32 mouse cellular contexts compared by ENCODE assay signal in genomic region chr8:77987237-77987636, GRCm38 (mm10).
DNase-seq lines count a peak whose midpoint lies in the region; ATAC-seq and TF ChIP-seq lines count a peak whose summit lies in the region.
"Had no signal": no experiment of that assay in that cellular context is flagged by ENCODE, and none has a peak within 500 bp of the region (broad histone marks: within the 10 kb centered on the region; RNA-seq: fewer than 3 reads in every experiment).

No protein-coding gene starts in this region.

- no peaks in the 10 kb centered on the region for H3K36me3 ChIP-seq in heart, embryonic 12.5 days
- H3K36me3 ChIP-seq in heart, postnatal 0 days (replicated peaks; ENCODE audit: control insufficient read depth, insufficient read depth, low read length) = no peaks in the 10 kb centered on the region
- no peaks in the 10 kb centered on the region for H3K36me3 ChIP-seq in lung, embryonic 16.5 days (ENCODE audit: control insufficient read depth, insufficient read depth, low read length)
- no peaks in the 10 kb centered on the region for H3K36me3 ChIP-seq in liver, embryonic 16.5 days (ENCODE audit: control insufficient read depth, insufficient read depth)
- H3K36me3 ChIP-seq: embryonic facial prominence, embryonic 12.5 days; limb, embryonic 10.5 days; limb, embryonic 15.5 days; midbrain, embryonic 12.5 days; neural tube, embryonic 12.5 days had no signal

- DNase-seq in heart, postnatal 14 days = no peak
- DNase-seq in heart, postnatal 0 days (ENCODE audit: low spot score) = peak; percentile 69
- no peak for DNase-seq in heart, postnatal 36 days
- DNase-seq in lung, postnatal 36 days = no peak
- DNase-seq: adrenal gland, postnatal 25 days; cerebellum, adult 11-12 months; cerebellum, adult 9-11 months; embryo, embryonic 11 days; gastrocnemius, postnatal 25 days; kidney, adult 9 months; kidney, postnatal 10 days; layer of hippocampus, adult 9-11 months; lung, postnatal 4 days; right cerebral cortex, adult 18-20 months; spleen, adult 18-20 months; thymus, adult 18-20 months; thymus, postnatal 36 days had no signal

- peak overlapping the region; percentile 86 for H3K27ac ChIP-seq in heart, embryonic 12.5 days (ENCODE audit: poor library complexity, severe bottlenecking)
- peak overlapping the region; percentile 96 for H3K27ac ChIP-seq in heart, postnatal 0 days (ENCODE audit: low read depth)
- H3K27ac ChIP-seq in lung, embryonic 16.5 days (ENCODE audit: low read length) = peak overlapping the region; percentile 75
- H3K27ac ChIP-seq in liver, embryonic 16.5 days (ENCODE audit: low read length) = no peak overlapping the region
- H3K27ac ChIP-seq: embryonic facial prominence, embryonic 12.5 days; hindbrain, embryonic 14.5 days; limb, embryonic 10.5 days; limb, embryonic 15.5 days; midbrain, embryonic 12.5 days; neural tube, embryonic 12.5 days; stomach, postnatal 0 days had no signal

- H3K4me1 ChIP-seq in heart, embryonic 12.5 days (replicated peaks) = peaks cover 29% of the 10 kb centered on the region
- peaks cover 13% of the 10 kb centered on the region; the same call in 1 of the 2 replicates for H3K4me1 ChIP-seq in heart, postnatal 0 days (ENCODE audit: control insufficient read depth, insufficient read depth)
- H3K4me1 ChIP-seq in lung, embryonic 16.5 days (replicated peaks; ENCODE audit: control insufficient read depth, insufficient read depth, low read length) = peaks cover 9% of the 10 kb centered on the region
- no peaks in the 10 kb centered on the region for H3K4me1 ChIP-seq in liver, embryonic 16.5 days (ENCODE audit: control insufficient read depth, low read depth, low read length)
- H3K4me1 ChIP-seq: embryonic facial prominence, embryonic 12.5 days; limb, embryonic 10.5 days; limb, embryonic 15.5 days; megakaryocyte, embryonic 14.5 days; midbrain, embryonic 12.5 days; neural tube, embryonic 12.5 days had no signal

- TF ChIP-seq CTCF in heart, postnatal 0 days (IDR thresholded peaks at IDR 0.05; ENCODE audit: low read depth) = no peak

- TF ChIP-seq EP300 in heart, postnatal 0 days (IDR thresholded peaks at IDR 0.05; ENCODE audit: low read depth) = no peak

- no peak overlapping the region for H3K4me3 ChIP-seq in heart, embryonic 12.5 days
- no peak overlapping the region for H3K4me3 ChIP-seq in heart, postnatal 0 days (ENCODE audit: low read depth, low read length)
- H3K4me3 ChIP-seq in lung, embryonic 16.5 days (ENCODE audit: low read length) = no peak overlapping the region
- no peak overlapping the region for H3K4me3 ChIP-seq in liver, embryonic 16.5 days (ENCODE audit: low read depth, low read length)
- H3K4me3 ChIP-seq: embryonic facial prominence, embryonic 12.5 days; limb, embryonic 10.5 days; limb, embryonic 15.5 days; megakaryocyte, embryonic 14.5 days; midbrain, embryonic 12.5 days; myocyte; neural tube, embryonic 12.5 days had no signal

- intact Hi-C loops in heart, postnatal 14 days (cut with DNase I) = loop anchor here (5.0 kb wide), 1 partner anchor 265 kb away; the partner anchor contains the start of gene Ednra
- intact Hi-C loops in heart, postnatal 36 days (cut with DNase I) = no loop called here

- H3K4me2 ChIP-seq in heart, embryonic 12.5 days = no peak overlapping the region
- no peak overlapping the region for H3K4me2 ChIP-seq in heart, postnatal 0 days (ENCODE audit: low read depth, low read length)
- no peak overlapping the region for H3K4me2 ChIP-seq in lung, embryonic 16.5 days (ENCODE audit: low read depth, low read length)
- no peak overlapping the region for H3K4me2 ChIP-seq in liver, embryonic 16.5 days (ENCODE audit: low read depth, low read length)
- H3K4me2 ChIP-seq: embryonic facial prominence, embryonic 12.5 days; hindbrain, embryonic 14.5 days; limb, embryonic 15.5 days; midbrain, embryonic 12.5 days; neural tube, embryonic 12.5 days had no signal

- no peak overlapping the region for H3K9ac ChIP-seq in heart, embryonic 12.5 days
- H3K9ac ChIP-seq in heart, postnatal 0 days (replicated peaks; ENCODE audit: low read depth, low read length) = no peak overlapping the region
- no peak overlapping the region for H3K9ac ChIP-seq in lung, embryonic 16.5 days (ENCODE audit: low read length)
- H3K9ac ChIP-seq in liver, embryonic 16.5 days (ENCODE audit: low read depth, low read length) = no peak overlapping the region
- H3K9ac ChIP-seq: embryonic facial prominence, embryonic 12.5 days; hindbrain, embryonic 14.5 days; limb, embryonic 15.5 days; midbrain, embryonic 12.5 days; neural tube, embryonic 12.5 days had no signal

- ATAC-seq in heart, embryonic 12.5 days (ENCODE audit: insufficient number of reproducible peaks, low FRiP score) = no peak
- no peak for ATAC-seq in heart, postnatal 0 days (ENCODE audit: insufficient read depth, low read depth)
- no peak for ATAC-seq in lung, embryonic 16.5 days (ENCODE audit: low read depth)
- ATAC-seq in liver, embryonic 16.5 days (ENCODE audit: low read depth) = 0 out of 2 replicates have a peak, but pooled peaks have one; percentile 30
- ATAC-seq: CD4-positive, CD25-positive, alpha-beta regulatory T cell, adult 4 months; forebrain, embryonic 14.5 days; intestine, postnatal 0 days had no signal

- no peaks in the 10 kb centered on the region for H3K27me3 ChIP-seq in heart, embryonic 12.5 days (replicated peaks)
- H3K27me3 ChIP-seq in heart, postnatal 0 days (ENCODE audit: control insufficient read depth, insufficient read depth, low read length) = no peaks in the 10 kb centered on the region
- no peaks in the 10 kb centered on the region for H3K27me3 ChIP-seq in lung, embryonic 16.5 days (ENCODE audit: control insufficient read depth, insufficient read depth, low read depth, low read length)
- no peaks in the 10 kb centered on the region for H3K27me3 ChIP-seq in liver, embryonic 16.5 days (ENCODE audit: control insufficient read depth, insufficient read depth, low read depth, low read length)
- H3K27me3 ChIP-seq: embryonic facial prominence, embryonic 12.5 days; limb, embryonic 15.5 days; megakaryocyte, embryonic 14.5 days; midbrain, embryonic 12.5 days; neural tube, embryonic 12.5 days had no signal

- H3K9me3 ChIP-seq in heart, embryonic 12.5 days (replicated peaks) = no peaks in the 10 kb centered on the region
- no peaks in the 10 kb centered on the region for H3K9me3 ChIP-seq in heart, postnatal 0 days (replicated peaks; ENCODE audit: control insufficient read depth, low read length)
- no peaks in the 10 kb centered on the region for H3K9me3 ChIP-seq in lung, embryonic 16.5 days (ENCODE audit: control insufficient read depth, low read length)
- no peaks in the 10 kb centered on the region for H3K9me3 ChIP-seq in liver, embryonic 16.5 days (replicated peaks; ENCODE audit: control insufficient read depth, low read length)
- H3K9me3 ChIP-seq: embryonic facial prominence, embryonic 12.5 days; limb, embryonic 10.5 days; limb, embryonic 15.5 days; megakaryocyte, embryonic 14.5 days; midbrain, embryonic 12.5 days; neural tube, embryonic 12.5 days had no signal
